Mouse (Mus musculus) megakaryocyte, embryonic 14.5 days (primary cell): Measurements from ENCODE around the gene Gm20388.

ENCODE experiments used
- FLI1 ChIP-seq: IDR thresholded peaks from 2 replicates; pipeline ENCODE4 v1.6.1; 2012; ENCODE audit warnings: low read length, inconsistent platforms, mixed read lengths
- GATA1 ChIP-seq: IDR thresholded peaks from 3 replicates; pipeline ENCODE4 v1.6.1; 2012; ENCODE audit warnings: mixed read lengths, low read length, inconsistent platforms, borderline replicate concordance

- no peak for TF ChIP-seq GATA1
- TF ChIP-seq FLI1, result no peak
These were observed 1162.8 kb downstream of the Gm20388 start for GRCm38 (mm10) chr8:121073174-121074107.
